Mouse (Mus musculus): ENCODE data around the gene Lyst.
"Not testable (repeated sequence)": the region's sequence is repeated elsewhere in the genome, so short reads cannot be mapped to it uniquely, and the experiment has no call there.

Lyst gene

GRCm38 (mm10) chr13:13590048-13591011 lies at the start of gene Lyst:
Gene Lyst (plus strand): TSS chr13:13590397.
- DNase-seq (ENCODE audit: low read depth, low spot score), result peak; percentile 97

GRCm38 (mm10) chr13:13543073-13543472 lies 47.1 kb upstream of the Lyst start:
- DNase-seq (ENCODE audit: low read depth, low spot score), result not testable (repeated sequence)

GRCm38 (mm10) chr13:13546792-13547191 lies 43.4 kb upstream of the Lyst start:
- no peak for DNase-seq (ENCODE audit: low read depth, low spot score)

GRCm38 (mm10) chr13:13547889-13548288 lies 42.3 kb upstream of the Lyst start:
- DNase-seq (ENCODE audit: low read depth, low spot score), result no peak

- no peak for DNase-seq (ENCODE audit: low read depth, low spot score)
These were observed 41.6 kb upstream of the Lyst start for GRCm38 (mm10) chr13:13548431-13549190.

- no peak for DNase-seq (ENCODE audit: low read depth, low spot score)
These were observed 40.2 kb upstream of the Lyst start for GRCm38 (mm10) chr13:13549687-13550660.

GRCm38 (mm10) chr13:13552020-13552419 lies 38.2 kb upstream of the Lyst start:
- no peak for DNase-seq (ENCODE audit: low read depth, low spot score)

GRCm38 (mm10) chr13:13553660-13554059 lies 36.5 kb upstream of the Lyst start:
- DNase-seq (ENCODE audit: low read depth, low spot score), result no peak

- DNase-seq (ENCODE audit: low read depth, low spot score), result no peak
These were observed 35.0 kb upstream of the Lyst start for GRCm38 (mm10) chr13:13555196-13555595.

GRCm38 (mm10) chr13:13557001-13557743 lies 33.0 kb upstream of the Lyst start:
- no peak for DNase-seq (ENCODE audit: low read depth, low spot score)

- no peak for DNase-seq (ENCODE audit: low read depth, low spot score)
These were observed 31.9 kb upstream of the Lyst start for GRCm38 (mm10) chr13:13558251-13558650.

- DNase-seq (ENCODE audit: low read depth, low spot score), result no peak
These were observed 31.3 kb upstream of the Lyst start for GRCm38 (mm10) chr13:13558900-13559299.

GRCm38 (mm10) chr13:13562571-13562970 lies 27.6 kb upstream of the Lyst start:
- DNase-seq (ENCODE audit: low read depth, low spot score), result no peak

GRCm38 (mm10) chr13:13564116-13564515 lies 26.1 kb upstream of the Lyst start:
- no peak for DNase-seq (ENCODE audit: low read depth, low spot score)

GRCm38 (mm10) chr13:13564541-13564940 lies 25.7 kb upstream of the Lyst start:
- no peak for DNase-seq (ENCODE audit: low read depth, low spot score)

GRCm38 (mm10) chr13:13567640-13568039 lies 22.6 kb upstream of the Lyst start:
- DNase-seq (ENCODE audit: low read depth, low spot score), result no peak

GRCm38 (mm10) chr13:13568824-13569223 lies 21.4 kb upstream of the Lyst start:
- DNase-seq (ENCODE audit: low read depth, low spot score), result no peak

GRCm38 (mm10) chr13:13569603-13570002 lies 20.6 kb upstream of the Lyst start:
- no peak for DNase-seq (ENCODE audit: low read depth, low spot score)

- DNase-seq (ENCODE audit: low read depth, low spot score), result no peak
These were observed 17.9 kb upstream of the Lyst start for GRCm38 (mm10) chr13:13572060-13572835.

GRCm38 (mm10) chr13:13572941-13573340 lies 17.3 kb upstream of the Lyst start:
- no peak for DNase-seq (ENCODE audit: low read depth, low spot score)
